Mouse (Mus musculus): Measurements from ENCODE around the gene Kcnab1. TPM values are rescaled to one million over a fixed set of nuclear protein-coding genes. Genes with fewer than 3 reads are reported as not detected.

The Kcnab1 gene
- total and polyA plus RNA-seq, 3 experiments: 0.38 to 0.81 (median 0.76) TPM

DNA sequence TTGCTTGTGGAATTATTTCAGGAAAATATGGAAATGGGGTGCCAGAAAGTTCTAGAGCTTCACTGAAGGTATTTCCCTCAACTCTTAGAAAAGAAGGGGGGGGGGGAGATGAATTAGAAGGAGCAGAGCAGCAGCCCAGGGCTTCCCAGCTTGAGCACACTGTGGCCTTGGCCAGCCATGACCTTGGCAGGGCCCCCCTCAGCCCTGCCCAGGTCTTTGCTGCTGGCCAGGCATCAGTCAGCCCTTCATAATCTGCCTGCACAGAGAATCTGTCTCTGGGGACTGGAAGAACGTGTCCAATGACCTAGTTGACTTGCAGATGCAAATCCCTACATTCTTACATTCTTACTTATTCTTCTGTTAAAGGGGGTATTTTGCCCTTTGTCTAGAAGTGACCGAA lies 249.1 kb downstream of the Kcnab1 start:
- H3K4me2 ChIP-seq (ENCODE audit: insufficient read depth, low read depth, poor library complexity, severe bottlenecking): no peak overlapping the region
- no peak overlapping the region for H3K9ac ChIP-seq (ENCODE audit: insufficient read depth, low read depth)
- H3K36me3 ChIP-seq (replicated peaks in 1 of 2; ENCODE audit: control insufficient read depth in 1 of 2, insufficient read depth in 1 of 2, low read length in 1 of 2): peaks cover 3 to 29% of the 10 kb centered on the region in 2 experiments
- H3K4me3 ChIP-seq (replicated peaks in 1 of 3; ENCODE audit: low read depth in 2 of 3, low read length in 2 of 3, poor library complexity in 1 of 3): no peak overlapping the region
- dilution Hi-C loops (cut with MboI; ENCODE audit: extremely low pct_ligation_motif_present, extremely low pct_unique_long_range_greater_than_20kb, low sequenced_read_pairs) (no loop called here), in situ Hi-C loops (cut with MboI; ENCODE audit: low pct_ligation_motif_present, low pct_unique_long_range_greater_than_20kb, low sequenced_read_pairs) (loop anchor here (25.0 kb wide), 1 partner anchor 579 kb away; no protein-coding TSS in a partner anchor)
- no peaks in the 10 kb centered on the region for H3K9me3 ChIP-seq (replicated peaks; ENCODE audit: low read length)
- H3K27ac ChIP-seq (ENCODE audit: insufficient read depth, low read depth): no peak overlapping the region
- no peak for TF ChIP-seq MXI1 (IDR thresholded peaks at IDR 0.05; ENCODE audit: low read depth, low read length)
- TF ChIP-seq IRF4 (IDR thresholded peaks at IDR 0.05; ENCODE audit: low read depth, low read length): no peak
- no peak for TF ChIP-seq NRF1 (IDR thresholded peaks at IDR 0.05; ENCODE audit: low read depth, low read length)
- no peak for TF ChIP-seq ZMIZ1 (IDR thresholded peaks at IDR 0.05; ENCODE audit: low read depth, low read length)
- TF ChIP-seq HCFC1 (IDR thresholded peaks at IDR 0.05; ENCODE audit: low read depth, low read length): no peak
- no peak for TF ChIP-seq MAX (IDR thresholded peaks at IDR 0.05; ENCODE audit: low read length)
- TF ChIP-seq JUND (conservative IDR thresholded peaks at IDR 0.05; ENCODE audit: low read depth, low read length): no peak
- TF ChIP-seq CHD2 (IDR thresholded peaks at IDR 0.05; ENCODE audit: low read length): no peak
- no peak for TF ChIP-seq KAT2A (IDR thresholded peaks at IDR 0.05; ENCODE audit: insufficient replicate concordance, low read length)
- no peak for TF ChIP-seq MYC (IDR thresholded peaks at IDR 0.05; ENCODE audit: low read depth, low read length)
- no peak for TF ChIP-seq ELF1 (IDR thresholded peaks at IDR 0.05; ENCODE audit: low read depth, low read length)
- TF ChIP-seq JUN (IDR thresholded peaks at IDR 0.05; ENCODE audit: insufficient read depth, low read depth, low read length): no peak
- TF ChIP-seq EP300 (IDR thresholded peaks at IDR 0.05; ENCODE audit: low read length): no peak
- TF ChIP-seq ZC3H11A (IDR thresholded peaks at IDR 0.05; ENCODE audit: low read depth, low read length): no peak
- TF ChIP-seq NELFE (IDR thresholded peaks at IDR 0.05; ENCODE audit: low read depth, low read length): no peak
- TF ChIP-seq MEF2A (IDR thresholded peaks at IDR 0.05; ENCODE audit: borderline replicate concordance, low read depth, low read length): no peak
- no peak for DNase-seq (ENCODE audit: extremely low read depth)
- H3K27me3 ChIP-seq (replicated peaks): no peaks in the 10 kb centered on the region
- peaks cover 0 to 21% of the 10 kb centered on the region in 2 experiments; a peak in 2 of 4 replicates for H3K4me1 ChIP-seq (ENCODE audit: control insufficient read depth in 1 of 2, insufficient read depth in 2 of 2)
- H3K79me2 ChIP-seq (replicated peaks; ENCODE audit: control insufficient read depth, extremely low read depth, insufficient read depth, poor library complexity, severe bottlenecking): no peaks in the 10 kb centered on the region

DNA sequence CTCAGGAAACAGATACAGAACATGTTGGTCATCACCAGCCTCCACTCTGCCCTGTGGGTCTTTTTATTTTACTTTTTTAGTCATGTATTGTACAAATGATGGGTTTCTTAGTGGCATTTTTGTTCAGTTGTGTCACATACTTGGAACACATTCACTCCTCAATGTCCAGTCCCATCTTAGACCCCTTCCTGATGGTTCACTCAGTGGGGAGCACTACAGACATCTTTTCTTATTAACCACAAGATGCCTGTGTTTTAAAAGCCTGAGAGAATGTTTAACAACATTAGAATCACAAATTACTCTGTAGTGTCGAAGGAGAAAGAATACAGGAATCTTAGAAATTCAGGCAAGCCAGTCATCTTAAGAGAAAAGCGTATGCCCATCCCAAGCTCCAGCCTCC lies 249.7 kb downstream of the Kcnab1 start:
- no peak for DNase-seq (ENCODE audit: extremely low read depth)
- Histone ChIP-seq H3K36me3 (replicated peaks in 1 of 2; ENCODE audit: control insufficient read depth in 1 of 2, insufficient read depth in 1 of 2, low read length in 1 of 2) (peaks cover 3 to 30% of the 10 kb centered on the region in 2 experiments), H3K4me1 (ENCODE audit: control insufficient read depth in 1 of 2, insufficient read depth in 2 of 2) (peaks cover 0 to 15% of the 10 kb centered on the region in 2 experiments; a peak in 2 of 4 replicates), H3K27ac (ENCODE audit: insufficient read depth, low read depth) (no peak overlapping the region), H3K27me3 (replicated peaks) (no peaks in the 10 kb centered on the region), H3K9me3 (replicated peaks; ENCODE audit: low read length) (no peaks in the 10 kb centered on the region), H3K4me3 (replicated peaks in 1 of 3; ENCODE audit: low read depth in 2 of 3, low read length in 2 of 3, poor library complexity in 1 of 3) (no peak overlapping the region), H3K4me2 (ENCODE audit: insufficient read depth, low read depth, poor library complexity, severe bottlenecking) (no peak overlapping the region), H3K79me2 (replicated peaks; ENCODE audit: control insufficient read depth, extremely low read depth, insufficient read depth, poor library complexity, severe bottlenecking) (no peaks in the 10 kb centered on the region), H3K9ac (ENCODE audit: insufficient read depth, low read depth) (no peak overlapping the region)
- dilution Hi-C loops (cut with MboI; ENCODE audit: extremely low pct_ligation_motif_present, extremely low pct_unique_long_range_greater_than_20kb, low sequenced_read_pairs): no loop called here
- TF ChIP-seq MAX (IDR thresholded peaks at IDR 0.05; ENCODE audit: low read length) (no peak), TBP (conservative IDR thresholded peaks at IDR 0.05; ENCODE audit: low read depth, low read length) (no peak), HCFC1 (IDR thresholded peaks at IDR 0.05; ENCODE audit: low read depth, low read length) (no peak), USF1 (IDR thresholded peaks at IDR 0.05; ENCODE audit: low read depth, low read length) (no peak), CHD1 (IDR thresholded peaks at IDR 0.05; ENCODE audit: low read depth, low read length) (no peak), PAX5 (IDR thresholded peaks at IDR 0.05; ENCODE audit: low read length) (no peak), MYC (IDR thresholded peaks at IDR 0.05; ENCODE audit: low read depth, low read length) (no peak), ZMIZ1 (IDR thresholded peaks at IDR 0.05; ENCODE audit: low read depth, low read length) (no peak), CTCF (conservative IDR thresholded peaks at IDR 0.05 in 1 of 2, IDR thresholded peaks at IDR 0.05 in 1 of 2; ENCODE audit: low read depth in 2 of 2, low read length in 2 of 2) (no peak), GABPA (IDR thresholded peaks at IDR 0.05; ENCODE audit: insufficient replicate concordance, low read depth, low read length) (no peak), TCF12 (IDR thresholded peaks at IDR 0.05; ENCODE audit: low read depth, low read length) (no peak), IRF4 (IDR thresholded peaks at IDR 0.05; ENCODE audit: low read depth, low read length) (no peak), POLR2AphosphoS2 (IDR thresholded peaks at IDR 0.05; ENCODE audit: low read depth, low read length) (no peak), NRF1 (IDR thresholded peaks at IDR 0.05; ENCODE audit: low read depth, low read length) (no peak), RCOR1 (conservative IDR thresholded peaks at IDR 0.05; ENCODE audit: low read depth, low read length) (no peak), ETS1 (conservative IDR thresholded peaks at IDR 0.05; ENCODE audit: low read depth, low read length) (no peak), RAD21 (IDR thresholded peaks at IDR 0.05; ENCODE audit: low read depth, low read length) (no peak), JUND (conservative IDR thresholded peaks at IDR 0.05; ENCODE audit: low read depth, low read length) (no peak)
- in situ Hi-C loops (cut with MboI; ENCODE audit: low pct_ligation_motif_present, low pct_unique_long_range_greater_than_20kb, low sequenced_read_pairs): loop anchor here (25.0 kb wide), 1 partner anchor 578 kb away; no protein-coding TSS in a partner anchor
